Mouse (Mus musculus) urinary bladder, postnatal 36 days (tissue): ENCODE results near the gene Fgg.
A peak's percentile ranks its signal among the peaks of the same experiment; 100 is the strongest.

Experiments
- DNase-seq, 2 experiments: peaks; one replicate each; pipeline ENCODE4 v3.0.0; 2022; ENCODE audit warnings: low spot score in 2 of 2, mixed read lengths in 1 of 2

Gene Fgg

DNA sequence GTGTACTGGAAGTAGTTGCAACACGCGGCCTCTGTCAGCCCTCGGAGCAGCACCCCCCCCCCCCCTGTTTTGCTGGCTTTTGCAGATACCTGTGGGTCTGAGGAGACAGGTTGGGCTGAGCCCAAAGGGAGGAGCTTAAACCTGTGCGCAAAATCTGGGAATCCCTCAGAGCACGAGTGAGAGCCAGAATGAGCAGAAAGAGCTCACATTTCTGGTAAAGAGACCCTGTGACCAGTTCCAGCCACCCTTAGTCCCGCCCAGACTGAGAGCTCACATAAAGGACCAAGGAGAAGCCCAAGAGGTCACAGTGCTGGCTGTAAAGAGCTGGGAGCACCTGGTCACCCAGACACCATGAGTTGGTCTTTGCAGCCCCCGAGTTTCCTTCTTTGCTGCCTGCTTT lies at the start of gene Fgg:
TSS of gene Fgg (plus strand) at position 168 of the 400 bp plus-strand sequence.
- DNase-seq, result no peak

DNA sequence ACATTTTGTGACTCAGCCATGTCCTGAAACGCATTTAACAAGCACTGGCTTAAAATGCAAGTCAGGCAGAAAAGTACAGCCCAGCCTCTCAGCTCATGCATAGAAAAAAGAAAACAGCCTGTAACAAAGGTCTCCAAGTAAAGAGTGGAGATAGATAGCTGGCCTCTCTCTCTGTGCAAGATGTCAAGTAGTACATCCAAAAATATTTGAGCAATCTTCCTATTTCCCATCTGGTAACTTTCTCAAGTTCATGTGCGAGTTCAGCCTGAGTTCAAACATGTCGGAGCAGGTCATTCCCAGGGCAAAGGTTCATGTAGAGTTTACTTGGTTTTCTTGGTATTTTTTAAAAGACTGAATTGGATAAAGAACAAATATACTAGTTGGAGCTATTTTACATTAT lies 36.5 kb upstream of the Fgg start:
- DNase-seq, result no peak

DNA sequence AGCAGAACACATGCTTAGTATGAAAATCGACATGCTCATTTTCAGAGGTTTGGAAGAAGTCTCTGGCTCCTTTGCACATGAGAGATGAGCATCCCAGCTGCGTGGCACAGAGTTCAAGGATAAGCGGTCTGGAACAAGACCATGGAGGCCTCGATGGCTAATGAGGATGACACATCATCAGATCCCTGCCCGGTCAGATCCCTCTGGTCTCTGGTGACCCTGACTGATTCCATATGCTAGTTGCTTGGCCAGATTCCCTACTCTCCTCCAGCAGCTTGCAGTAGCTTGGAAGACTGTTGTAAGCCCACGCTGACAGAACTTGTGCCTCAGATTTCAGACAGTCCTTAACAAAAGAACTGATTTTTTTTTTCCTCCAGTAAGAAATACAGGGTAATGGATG lies 26.7 kb upstream of the Fgg start:
- DNase-seq, result peak in 1 of 2 experiments; percentile 30

DNA sequence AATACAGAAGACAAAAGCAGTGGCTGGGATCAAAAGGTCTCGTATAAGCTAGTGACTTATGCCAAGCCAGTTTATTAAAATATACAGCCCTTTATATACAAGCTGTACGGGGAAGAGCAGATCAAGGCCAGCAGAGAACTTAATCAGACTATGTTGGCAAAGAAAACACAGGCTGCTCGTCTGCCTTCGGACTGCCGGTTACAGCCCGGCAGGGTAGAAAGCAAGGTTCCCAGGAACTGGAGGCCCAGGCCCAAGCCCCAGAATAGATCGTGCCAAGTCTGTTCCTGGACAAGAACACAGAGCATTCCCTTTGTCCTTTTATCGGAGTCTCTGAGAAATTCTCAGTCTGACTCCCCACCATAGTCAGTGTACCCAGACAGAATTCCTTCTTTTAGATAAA lies 25.7 kb upstream of the Fgg start:
- no peak for DNase-seq

DNA sequence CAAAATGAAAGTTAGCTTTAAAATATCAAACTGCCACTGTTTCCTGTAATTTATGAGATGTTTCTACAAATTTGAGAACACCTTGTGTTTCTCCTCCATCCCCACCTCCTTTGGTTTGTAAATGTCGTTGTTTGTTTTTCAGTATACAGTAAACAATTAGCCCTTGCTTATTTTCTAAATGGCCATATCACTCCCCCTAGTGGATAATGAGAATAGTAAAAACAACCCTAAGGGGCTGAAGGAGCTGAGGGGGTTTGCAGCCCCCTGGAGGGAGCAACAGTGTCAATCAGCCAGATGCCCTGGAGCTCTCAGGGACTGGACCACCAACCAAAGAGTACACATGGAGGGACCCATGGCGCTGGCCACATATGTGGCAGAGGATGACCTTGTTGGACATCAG lies 22.7 kb upstream of the Fgg start:
- DNase-seq, result no peak

DNA sequence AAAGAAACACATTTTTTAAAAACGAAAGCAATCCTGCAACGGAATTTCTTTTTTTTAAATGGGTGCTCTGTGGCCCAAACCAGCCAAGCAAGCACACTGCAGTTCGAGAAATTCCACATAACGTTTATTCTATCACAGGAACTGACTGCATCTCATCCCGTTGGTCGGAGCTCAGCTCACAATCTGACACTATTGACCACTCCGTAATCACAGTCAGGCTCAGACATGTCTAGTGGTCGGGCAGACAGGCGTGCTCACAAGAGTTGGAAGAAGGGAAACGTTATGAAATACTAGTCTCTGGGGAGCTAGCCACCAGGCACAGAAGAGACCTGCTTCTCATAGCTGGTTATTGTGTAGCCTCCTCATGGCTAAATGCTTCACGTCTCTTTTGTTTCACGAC lies 15.6 kb upstream of the Fgg start:
- no peak for DNase-seq

DNA sequence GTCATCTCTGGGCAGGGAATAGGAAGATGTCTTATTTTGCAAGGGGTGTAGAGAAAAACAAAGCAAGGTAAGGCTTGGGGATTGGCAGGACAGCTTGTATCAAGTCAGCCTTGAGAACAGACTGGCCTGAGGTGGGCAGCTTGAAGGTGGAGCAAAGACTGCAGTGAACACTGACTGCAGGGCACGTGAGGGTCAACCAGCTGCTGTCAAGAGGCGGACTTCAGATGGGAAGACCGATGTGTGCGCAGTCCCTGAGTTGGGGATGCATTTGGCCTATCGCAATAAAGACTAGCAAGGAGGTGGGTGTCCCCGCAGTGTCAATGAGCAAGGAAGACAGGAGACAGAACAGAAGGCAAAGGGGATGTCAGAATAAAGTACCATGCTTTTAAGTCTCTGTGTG lies 14.6 kb upstream of the Fgg start:
- DNase-seq, result no peak

DNA sequence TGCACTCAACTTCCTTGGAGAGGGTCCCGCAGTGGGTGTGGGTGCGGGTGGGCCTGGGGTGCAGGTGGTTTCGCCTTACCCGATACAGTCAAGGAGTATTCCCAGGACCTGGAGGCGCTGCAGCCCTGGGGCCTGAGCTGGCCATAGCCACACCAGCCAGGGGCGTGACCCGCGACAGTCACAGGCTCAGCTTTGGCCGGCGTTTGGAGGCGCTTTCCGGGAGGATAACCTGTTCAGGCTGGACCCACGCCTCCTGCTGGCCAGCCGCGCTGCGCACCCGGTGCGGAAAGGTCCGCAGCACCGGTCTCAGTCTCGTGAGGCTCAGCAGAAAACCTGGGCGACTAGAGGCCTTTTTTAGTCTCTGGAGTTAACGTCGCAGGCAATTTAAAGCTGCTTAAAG lies 12.2 kb upstream of the Fgg start:
- peak; percentile 48 to 73 for DNase-seq

DNA sequence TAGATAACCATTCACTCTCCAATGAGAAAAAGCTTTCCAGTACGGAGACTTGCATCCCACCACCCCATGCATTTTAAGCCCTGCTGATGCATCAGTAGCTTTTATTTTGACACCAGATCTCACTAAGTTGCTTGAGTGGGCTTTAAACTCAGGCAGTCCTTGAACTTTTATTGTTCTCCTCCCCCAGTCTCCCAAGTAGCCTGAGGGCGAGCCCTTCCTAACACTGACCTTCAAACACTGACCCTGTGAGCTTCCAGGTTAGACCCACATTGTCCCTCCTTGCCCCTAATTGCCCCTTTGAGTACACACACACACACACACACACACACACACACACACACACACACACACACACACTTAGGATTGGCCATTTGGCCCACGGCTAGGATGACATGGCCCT lies 10.9 kb upstream of the Fgg start:
- DNase-seq, result no peak

DNA sequence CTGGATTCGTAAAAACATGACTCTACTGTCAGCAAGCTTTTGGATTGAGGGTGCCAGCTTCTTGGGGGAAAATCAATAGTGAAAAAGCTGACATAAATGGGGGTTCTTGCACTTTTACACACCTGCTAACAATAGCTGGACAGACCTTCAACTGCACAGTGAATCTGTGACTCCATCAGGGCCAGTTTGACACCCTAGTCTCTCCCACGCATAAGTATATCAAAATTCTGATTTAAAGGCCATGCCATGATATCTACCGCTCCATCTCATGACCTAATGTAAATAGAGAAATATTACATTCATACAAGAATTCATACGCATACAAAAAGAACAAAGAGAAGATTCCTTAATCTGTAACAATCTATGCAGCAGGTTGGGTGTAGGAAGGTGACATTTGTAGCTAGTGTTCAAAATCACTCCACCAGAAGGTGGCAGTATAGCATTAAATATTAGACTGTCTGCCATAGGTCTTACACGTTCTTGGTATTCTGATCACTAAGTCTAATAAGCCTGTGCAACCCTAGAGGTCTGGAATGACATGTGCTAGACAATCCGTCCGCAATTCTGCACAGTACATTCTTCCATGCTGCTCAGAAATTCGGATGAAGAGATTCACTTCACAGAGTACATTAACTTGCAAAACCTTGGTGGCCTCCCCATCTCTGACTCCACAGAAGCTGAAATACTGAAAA lies 8.6 kb upstream of the Fgg start:
- DNase-seq, result no peak

DNA sequence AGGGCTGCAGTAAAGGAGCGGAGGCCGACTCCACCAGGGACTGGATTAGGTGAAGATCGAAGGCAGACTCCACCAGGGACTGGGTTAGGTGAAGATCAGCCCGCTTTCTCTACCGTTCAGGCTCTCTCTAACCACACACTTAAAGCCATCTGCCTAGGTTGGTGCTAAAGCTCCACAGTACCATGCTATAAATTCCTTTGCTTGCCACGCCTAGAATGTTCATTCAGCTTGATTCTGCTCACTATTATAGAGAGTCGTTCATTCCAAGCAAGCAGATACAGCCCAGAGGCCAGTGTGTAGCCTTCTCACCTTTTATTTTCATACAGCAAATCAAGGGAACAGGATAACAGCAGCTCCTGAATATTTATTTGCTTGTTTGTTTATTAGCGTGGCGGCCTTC lies 7.5 kb upstream of the Fgg start:
- DNase-seq, result no peak

DNA sequence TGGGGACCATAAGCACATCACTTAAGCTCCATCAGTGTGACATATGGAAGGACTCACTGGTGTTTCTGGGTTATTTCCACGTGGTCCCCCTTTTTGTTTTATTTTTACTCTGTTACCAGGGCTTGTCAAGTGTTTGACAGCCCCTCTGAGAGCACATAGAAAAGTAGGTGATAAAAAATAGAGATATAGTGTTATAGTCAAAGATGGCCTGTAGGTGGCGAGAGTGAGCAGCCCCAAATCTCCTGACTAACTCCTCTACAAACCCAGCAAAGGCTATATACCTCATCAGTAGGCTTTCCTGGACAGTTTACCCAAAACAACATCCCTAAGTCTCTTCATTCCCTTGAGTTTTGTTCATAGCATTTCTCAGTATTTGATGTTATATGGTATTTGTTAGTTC lies 5.3 kb upstream of the Fgg start:
- DNase-seq, result no peak

DNA sequence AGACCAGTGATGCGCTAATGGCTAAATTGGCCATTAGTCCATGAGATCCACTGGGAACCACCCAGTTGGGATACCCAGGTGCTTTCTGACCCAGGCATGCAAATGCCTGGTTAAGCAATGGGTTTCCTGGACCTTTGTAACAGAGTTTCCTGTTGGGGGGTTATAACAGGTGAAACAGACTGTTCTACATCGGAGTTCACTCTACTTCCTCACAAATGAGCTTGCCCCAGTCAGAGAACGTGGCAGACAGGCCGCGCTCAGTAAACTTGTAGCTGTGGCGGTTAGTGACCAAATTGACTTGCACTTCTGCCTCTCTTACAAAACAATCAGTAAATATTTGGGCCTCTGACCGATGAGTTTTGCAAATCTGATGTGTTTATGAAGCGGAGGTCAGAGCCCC lies 4.5 kb upstream of the Fgg start:
- DNase-seq, result no peak

DNA sequence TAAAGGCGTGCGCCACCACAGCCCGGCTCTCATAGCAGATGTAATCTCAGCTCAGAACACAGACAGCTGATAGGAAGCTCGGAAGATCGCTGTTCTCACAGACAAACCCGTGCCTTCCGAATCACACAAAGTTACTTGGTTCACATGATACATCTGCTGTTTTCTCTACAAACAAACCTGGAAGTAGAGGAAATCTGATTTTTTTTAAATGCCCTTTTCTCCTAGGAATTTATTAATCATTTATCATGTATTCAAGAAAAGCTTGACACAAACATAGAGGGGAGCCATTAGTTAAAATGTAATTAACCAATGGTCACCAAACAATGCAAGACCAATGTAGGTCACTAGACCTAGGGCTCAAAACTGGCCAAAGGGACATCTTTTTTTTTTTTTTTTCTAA lies 2.7 kb upstream of the Fgg start:
- DNase-seq, result no peak

DNA sequence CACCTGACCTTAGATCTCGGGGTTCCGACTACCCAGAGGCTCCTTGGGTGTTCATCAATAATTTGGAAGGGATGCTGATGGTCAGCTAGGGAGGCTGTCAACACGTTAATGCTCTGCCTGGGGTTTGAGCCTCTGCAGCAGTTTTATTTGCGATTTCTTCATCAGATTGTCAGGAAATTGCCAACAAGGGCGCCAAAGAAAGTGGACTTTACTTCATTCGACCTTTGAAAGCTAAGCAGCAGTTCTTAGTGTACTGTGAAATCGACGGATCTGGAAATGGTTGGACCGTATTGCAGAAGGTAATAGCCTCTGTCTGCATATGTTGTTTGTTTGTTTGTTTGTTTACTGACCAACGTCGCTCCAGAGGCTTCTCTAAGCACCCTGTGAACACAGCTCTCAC lies 2.8 kb downstream of the Fgg start:
- DNase-seq, result no peak

DNA sequence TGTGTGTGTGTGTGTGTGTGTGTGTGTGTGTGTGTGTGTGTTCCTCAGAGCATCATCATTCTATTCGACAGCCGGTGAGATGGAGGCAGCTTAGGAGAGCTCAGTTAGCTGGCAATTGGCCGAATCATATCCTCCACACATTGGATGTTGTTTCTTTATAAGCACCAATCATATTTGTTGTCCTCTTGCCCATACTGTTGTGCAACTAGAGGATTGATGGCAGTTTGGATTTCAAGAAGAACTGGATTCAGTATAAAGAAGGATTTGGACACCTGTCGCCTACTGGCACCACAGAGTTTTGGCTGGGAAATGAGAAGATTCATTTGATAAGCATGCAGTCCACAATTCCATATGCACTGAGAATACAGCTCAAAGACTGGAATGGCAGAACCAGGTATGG lies 3.6 kb downstream of the Fgg start:
- no peak for DNase-seq

DNA sequence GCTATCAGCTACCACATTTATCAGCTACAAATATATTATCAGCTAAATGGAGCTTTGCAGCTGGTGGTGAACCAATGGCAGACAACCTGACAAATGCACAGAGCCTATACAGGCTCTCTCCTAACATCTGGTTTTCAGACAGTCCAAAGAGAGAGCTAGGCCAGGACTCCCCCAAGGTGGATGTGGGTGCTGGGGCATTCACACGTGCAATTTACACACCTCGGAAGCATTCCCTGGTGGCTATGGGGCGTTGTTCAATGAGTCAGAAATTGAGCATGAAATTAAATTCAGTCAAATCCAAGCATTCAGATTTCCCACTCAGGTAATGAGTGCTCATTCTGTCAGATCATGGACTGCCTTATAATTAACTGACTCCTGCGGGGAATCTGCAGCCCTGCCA lies 4.0 kb downstream of the Fgg start:
- DNase-seq, result no peak

DNA sequence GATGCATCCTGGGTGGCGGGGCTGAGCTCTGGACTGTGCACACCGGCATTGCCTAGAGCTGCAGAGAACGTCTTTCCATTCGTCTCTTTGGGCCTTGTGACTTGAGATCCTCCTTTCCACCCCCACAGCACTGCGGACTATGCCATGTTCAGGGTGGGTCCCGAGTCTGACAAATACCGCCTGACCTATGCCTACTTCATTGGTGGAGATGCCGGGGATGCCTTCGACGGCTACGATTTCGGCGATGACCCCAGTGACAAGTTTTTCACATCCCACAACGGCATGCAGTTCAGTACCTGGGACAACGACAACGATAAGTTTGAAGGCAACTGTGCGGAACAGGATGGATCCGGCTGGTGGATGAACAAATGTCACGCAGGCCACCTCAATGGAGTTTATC lies 5.1 kb downstream of the Fgg start:
- DNase-seq, result no peak

DNA sequence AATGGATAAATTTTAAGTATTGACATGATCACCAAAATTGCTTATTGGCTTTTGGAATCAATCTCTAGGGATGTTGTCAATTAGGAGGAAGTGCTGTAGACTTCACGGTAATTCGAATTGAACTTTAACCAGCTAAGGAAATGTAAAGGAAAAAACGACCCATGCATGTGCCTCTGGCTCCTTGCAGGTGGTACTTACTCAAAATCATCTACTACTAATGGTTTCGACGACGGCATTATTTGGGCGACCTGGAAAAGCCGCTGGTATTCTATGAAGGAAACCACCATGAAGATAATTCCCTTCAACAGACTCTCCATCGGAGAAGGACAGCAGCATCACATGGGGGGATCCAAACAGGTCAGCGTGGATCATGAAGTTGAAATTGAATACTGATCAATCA lies 6.4 kb downstream of the Fgg start:
- DNase-seq, result no peak

DNA sequence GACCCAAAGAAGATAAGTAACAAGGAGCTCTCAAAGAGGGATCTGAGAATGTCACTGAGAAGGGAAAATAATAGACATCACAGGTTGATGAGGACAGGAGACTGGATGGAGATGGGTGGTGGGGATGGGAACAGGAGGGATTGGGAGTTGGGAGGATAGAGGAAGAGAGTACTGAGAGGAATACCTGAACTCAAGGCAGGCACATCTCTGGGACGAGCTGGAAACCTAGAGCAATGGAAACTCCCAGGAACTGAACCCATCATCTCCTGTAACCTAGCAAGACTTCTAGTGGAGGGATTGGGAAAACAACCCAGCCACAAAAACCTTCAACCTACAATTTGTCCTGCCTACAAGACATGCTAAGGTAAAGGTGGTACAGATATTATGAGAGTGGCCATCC lies 8.7 kb downstream of the Fgg start:
- DNase-seq, result no peak

DNA sequence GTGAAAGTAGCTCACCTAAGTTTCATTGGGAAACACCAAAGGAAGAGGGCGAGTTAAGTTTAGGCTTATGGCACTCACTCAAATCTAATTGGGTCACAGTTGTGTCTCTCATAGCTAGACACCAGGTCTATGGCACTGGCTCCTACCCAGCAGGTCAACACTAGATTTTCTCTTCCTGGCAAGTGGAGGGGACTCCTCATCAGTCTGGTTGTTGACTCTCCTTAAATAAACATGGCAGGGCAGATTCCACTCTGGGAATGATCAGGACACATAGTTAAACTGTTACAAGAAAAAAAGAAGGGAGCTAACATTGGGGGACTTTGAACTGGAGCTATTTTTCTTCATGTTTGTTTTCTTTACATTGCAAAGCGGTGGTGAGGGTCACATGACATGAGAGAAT lies 12.9 kb downstream of the Fgg start:
- no peak for DNase-seq

DNA sequence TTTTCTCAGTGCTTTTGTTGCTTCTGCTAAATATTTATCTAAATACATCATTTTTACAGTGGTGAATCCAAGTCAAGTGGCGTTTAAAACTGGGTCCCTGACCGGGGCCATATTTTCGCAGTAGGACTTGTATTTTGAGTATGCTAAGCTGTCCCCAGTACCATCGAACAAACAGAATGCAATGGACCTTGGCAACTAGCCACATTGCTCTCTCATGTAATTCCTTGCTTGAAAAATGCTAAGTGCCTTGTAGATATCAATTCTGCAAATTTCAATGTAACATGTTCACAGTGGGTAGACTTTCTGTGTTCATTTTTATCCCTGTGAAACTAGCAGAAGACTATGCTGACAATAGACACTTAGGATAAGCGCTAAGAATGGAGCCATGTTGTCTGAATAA lies 13.7 kb downstream of the Fgg start:
- no peak for DNase-seq

DNA sequence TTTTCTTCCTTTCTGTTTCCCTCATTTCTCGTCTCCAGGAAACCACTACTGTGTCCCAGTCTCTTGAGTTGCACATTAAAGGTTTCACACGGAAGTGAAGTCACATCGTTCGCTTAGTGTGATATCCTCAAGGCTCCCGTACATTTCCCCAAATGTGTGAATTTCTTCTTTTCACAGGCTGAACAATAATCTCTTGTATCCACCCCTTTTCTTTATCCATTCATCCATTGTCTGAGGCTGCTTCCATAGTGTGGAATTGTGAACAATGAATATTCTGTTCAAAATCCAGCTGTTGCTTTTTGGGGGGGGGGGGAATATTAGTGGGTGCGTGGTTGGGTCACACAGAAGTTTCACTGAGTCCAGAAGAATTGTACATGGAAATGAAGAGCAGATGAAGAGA lies 17.5 kb downstream of the Fgg start:
- no peak for DNase-seq

DNA sequence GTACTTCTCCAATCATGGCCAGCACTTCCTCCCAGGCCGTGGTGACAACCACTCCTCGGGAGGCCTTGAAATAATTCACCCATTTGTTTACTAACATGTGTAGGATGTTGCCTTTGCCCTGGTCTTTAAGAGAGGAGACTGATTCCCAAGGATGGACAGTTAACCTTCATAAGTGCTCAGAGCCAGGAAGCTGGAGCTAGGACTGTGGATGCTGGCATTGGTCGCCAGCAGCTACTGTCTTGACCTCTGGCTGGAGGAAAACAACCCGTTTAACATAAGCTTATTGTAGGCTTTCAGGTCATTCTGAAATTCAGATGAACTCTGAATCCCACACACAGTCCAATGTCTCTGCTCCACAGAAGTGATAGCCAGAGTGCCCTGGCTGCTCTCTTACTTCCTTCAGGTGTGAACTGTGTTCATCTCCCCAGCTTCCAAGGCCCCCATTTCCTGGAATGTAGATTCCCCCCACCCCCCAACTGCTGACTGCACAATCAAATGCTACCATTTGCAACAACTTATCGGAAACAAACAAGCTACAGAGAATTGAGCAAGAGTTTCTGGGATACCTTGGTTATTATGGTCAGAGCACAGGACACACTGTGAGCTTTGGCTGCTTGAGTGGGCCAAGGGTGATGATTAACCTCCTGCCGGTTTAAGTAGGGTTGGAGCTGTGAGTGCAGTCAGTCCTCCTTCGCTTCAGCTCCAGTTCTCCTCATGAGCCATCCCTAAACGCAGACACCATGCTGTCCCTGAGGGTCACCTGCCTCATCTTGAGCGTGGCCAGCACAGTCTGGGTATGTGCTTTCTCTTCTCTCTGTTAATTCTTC lies 18.2 kb downstream of the Fgg start, which contains the start of gene Fga:
TSS of gene Fga (plus strand) at position 602 of the 827 bp plus-strand sequence.
- DNase-seq, result no peak
